Mouse (Mus musculus) adrenal gland, postnatal 4 days (tissue): ENCODE data around the gene Ank2. TPM values are rescaled to one million over a fixed set of nuclear protein-coding genes. Genes with fewer than 3 reads are reported as not detected.
A peak's percentile ranks its signal among the peaks of the same experiment; 100 is the strongest.

ENCODE experiments used
- DNase-seq, 2 experiments: peaks; one replicate each; pipeline ENCODE4 v3.0.0; 2021 to 2022; ENCODE audit warnings: low spot score in 2 of 2, mixed read lengths in 2 of 2
- long read RNA-seq, 2 experiments: library from polyadenylated mRNA; stranded (forward); transcript quantifications; one replicate each; pipeline ENCODE4 v2.0.0; 2021
- total RNA-seq, 2 experiments: library from RNA; stranded (reverse); gene quantifications; 2 replicates each; pipeline ENCODE4 v1.2.3; 2021

The Ank2 gene
- total RNA-seq, result 10 to 100 TPM; 91.4 to 93.0 TPM
- long read RNA-seq, experiment 1, partial matches to known transcripts, result 0 of 2 reads
- long read RNA-seq, experiment 1, other reads (novel, unspliced or antisense), result 1 of 2 reads
- long read RNA-seq, experiment 2, partial matches to known transcripts, result 6 of 12 reads
- long read RNA-seq, experiment 2, other reads (novel, unspliced or antisense), result 3 of 12 reads

DNA sequence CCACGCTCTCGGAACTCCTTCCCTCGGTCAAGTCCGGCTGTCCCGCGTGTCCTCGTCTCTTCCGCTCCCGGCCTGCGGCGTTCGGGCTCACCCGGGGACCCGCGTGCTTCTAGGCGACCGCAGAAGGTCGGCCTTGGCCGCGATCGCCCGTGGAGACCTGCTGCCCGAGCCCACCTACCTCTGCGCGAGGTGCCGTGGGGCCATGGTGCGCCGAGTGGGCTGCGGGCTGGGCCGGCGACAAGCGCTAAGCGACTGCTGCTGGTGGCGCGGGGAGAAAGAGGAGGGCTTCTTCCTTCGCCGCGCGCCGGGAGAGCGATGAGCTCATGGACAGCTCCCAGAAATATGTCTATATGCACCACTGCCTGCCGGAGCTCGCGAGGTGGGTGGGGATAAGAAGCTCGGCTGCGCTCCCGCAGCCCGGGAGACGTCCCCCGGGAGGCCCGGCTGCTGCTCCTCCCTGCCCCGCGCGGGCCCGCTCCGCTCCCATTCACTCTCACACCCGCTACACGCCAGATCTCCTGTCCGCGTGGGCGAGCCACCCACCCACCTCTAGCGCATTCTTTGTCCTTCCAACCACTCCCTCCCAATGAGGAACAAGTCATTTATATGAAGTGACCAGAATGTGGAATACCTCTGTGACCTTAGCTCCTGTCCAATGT is at the start of gene Ank2:
Gene Ank2, minus strand, starts transcription at position 609 of the 659 bp plus-strand sequence.
- peak; percentile 28 to 35 for DNase-seq

DNA sequence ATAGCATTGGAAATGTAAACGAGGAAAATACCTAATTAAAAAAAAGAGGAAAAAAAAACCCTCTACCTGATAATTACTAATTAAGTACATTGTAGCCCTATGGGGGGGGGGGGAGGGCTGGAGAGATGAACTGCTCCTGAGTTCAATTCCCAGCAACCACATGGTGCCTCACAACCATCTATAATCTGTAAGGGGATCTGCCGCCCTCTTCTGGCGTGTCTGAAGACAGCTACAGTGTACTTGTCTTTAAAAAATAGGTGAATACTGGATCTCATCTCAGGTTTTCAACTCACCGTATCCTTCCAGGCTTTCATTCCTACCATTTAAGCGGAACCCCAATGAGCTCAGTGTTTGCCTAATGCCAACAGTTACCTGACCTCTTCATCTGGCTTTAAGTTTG is 48.7 kb upstream of the Ank2 start:
- no peak for DNase-seq

DNA sequence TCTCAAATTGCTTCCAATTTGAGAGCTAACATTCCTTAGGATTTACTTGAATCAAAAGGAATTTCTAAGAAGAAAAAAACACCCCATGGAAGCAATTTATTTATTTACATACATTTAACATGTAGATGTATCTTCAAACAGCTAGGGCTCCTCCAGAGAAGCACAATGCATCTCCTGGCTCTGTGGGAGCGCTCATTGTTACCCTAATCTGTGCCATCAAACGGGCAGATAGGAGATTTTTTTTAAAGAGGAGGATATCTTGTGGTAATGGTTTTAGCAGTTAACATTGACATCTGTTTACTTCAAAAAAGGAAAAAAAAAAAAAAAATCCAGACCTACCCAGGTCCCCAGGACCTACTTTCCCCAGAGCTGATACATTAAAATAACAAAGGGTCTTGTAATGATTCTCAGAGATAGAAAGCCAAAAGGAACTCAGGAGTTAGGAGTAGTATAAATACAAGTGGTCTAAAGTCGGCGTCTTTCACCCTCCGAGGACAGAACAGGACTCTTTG is 45.5 kb upstream of the Ank2 start:
- no peak for DNase-seq

GRCm38 (mm10) chr3:127543976-127544375 is 44.8 kb upstream of the Ank2 start:
- DNase-seq, result no peak

DNA sequence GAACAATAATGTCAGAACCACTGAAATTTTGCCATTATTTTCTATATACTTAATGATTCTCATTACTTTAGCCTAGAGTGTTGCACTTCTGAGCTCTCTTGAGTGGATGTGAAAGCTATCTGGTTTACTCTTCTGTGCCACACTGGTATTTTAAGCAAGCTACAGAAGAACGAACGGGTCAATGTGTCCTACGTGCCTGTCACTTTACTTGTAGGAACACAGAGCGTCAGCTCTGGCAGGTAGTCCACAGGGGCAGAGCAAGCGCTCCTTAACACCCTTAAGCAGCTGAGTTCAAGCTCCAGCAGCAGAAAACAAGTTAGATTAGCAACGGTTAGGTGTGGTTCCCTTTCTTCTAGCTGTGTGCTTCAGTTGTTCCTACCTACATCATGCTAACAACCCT is 40.0 kb upstream of the Ank2 start:
- no peak for DNase-seq

DNA sequence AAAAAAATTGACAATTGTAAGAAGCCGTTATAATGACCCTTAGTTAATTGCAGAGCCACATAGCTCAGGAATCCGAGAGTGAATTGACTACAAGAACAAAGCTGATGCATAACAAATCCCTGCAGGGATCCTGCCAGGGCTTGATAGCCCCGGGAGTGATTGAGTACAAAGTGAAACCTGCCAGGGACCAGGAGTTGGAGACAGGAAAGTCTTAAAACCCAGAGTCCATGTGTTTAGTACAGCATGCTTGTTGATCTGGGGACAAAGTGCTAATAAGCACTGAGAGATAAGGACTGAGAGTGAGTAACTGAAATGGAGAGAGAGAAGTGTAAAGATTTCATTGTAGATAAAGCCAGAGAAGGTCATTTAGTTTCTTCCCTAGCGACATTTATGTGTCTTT is 31.1 kb upstream of the Ank2 start:
- DNase-seq, result no peak

GRCm38 (mm10) chr3:127529824-127530223 is 30.7 kb upstream of the Ank2 start:
- no peak for DNase-seq

- DNase-seq, result no peak
Observed at GRCm38 (mm10) chr3:127529210-127529609, 30.1 kb upstream of the Ank2 start.

DNA sequence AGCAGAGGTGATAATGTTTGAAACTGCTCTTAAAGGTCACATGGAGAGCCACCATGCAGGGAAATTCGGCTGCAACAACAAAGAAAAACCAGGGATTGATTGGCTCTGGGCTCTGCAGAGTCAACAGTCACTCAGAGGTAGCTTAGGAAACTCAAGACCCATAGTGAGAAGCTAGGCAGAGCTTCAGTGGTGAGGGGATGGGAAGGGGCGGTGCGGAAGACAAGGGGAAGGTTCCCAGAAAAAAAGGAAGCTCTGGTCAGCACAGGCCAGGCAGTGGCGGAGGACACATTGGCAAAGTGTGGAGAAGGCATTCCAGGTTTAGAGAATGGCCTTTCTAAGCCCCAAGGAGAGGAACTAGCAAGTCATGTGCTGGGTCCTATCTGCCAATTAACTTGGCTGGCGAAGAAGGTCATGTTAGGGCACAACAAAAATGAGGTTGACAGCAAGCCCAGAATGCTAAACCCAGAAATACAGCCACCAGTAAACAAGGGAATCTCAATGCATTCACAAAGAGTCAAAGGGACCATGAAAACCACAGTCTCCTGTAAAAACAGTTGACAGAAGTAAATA is 28.4 kb upstream of the Ank2 start:
- no peak for DNase-seq

DNA sequence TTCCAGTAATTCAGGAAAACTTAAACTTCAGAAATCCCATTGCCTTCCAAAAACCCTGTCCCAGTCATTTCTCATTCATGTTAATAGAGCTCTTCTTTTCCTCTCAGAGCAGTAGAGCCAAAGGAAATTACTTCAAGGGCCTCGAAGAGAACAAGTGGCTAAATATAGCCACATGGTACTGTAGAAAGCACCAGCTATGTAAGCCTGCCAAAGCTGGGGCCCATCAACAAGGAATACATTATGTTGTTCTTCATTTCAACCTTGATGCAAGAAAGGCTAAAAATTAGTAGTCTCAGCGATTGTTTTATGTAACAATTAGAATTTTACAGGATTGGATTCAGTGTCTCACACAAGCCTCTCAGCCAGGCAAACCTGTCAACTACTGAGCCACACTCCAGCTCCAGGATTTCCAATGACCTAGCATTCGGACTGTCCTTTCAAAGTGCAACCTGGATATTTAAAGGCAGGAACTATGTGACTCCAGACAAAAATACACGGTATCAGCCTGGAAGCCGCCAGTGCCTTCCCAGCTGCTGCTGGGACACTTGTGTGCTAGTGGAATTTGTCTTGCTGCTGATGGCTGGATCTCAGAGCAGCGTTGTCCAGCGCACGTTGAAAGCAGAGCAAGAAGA is 26.2 kb upstream of the Ank2 start:
- no peak for DNase-seq

DNA sequence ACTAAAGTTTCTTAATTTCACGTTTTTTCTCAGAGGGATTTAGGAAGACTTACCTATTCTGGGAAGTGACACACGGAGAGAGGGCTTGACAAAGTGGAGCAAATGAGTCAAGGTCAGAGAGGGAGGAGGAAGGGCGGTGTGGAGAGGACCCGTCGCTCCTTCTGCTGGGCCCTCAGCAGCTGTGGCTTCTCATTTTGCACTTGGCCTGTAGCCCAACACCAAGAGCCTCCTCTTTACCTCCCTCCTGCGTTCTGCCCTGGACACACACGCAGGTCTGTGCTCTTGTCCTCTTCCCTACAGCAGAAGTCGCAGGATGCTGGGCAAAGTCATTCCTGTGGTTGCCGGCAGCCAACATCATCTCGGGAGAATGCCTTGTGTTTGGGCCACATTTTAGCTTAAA is 22.0 kb upstream of the Ank2 start:
- no peak for DNase-seq

DNA sequence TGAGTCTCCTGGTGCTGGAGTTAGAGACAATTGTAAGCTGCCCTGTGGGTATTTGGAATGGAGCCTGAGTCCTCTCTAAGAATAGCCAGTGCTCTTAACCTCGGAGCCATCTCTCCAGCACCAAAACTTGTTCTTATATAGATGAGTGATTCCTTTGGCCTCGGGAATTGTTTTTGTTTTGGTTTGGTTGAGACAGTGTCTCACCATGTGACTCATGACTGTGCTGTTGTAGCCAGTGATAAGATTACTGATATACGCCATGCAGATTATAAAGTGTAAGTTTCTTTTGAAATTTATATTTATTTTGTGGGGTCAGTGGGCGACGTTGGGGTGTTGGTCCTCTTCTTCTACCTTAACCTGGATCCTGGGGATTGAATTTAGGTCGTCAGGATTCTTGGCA is 21.1 kb upstream of the Ank2 start:
- no peak for DNase-seq

GRCm38 (mm10) chr3:127515251-127515650 is 16.1 kb upstream of the Ank2 start:
- no peak for DNase-seq

GRCm38 (mm10) chr3:127513699-127514098 is 14.5 kb upstream of the Ank2 start:
- no peak for DNase-seq

DNA sequence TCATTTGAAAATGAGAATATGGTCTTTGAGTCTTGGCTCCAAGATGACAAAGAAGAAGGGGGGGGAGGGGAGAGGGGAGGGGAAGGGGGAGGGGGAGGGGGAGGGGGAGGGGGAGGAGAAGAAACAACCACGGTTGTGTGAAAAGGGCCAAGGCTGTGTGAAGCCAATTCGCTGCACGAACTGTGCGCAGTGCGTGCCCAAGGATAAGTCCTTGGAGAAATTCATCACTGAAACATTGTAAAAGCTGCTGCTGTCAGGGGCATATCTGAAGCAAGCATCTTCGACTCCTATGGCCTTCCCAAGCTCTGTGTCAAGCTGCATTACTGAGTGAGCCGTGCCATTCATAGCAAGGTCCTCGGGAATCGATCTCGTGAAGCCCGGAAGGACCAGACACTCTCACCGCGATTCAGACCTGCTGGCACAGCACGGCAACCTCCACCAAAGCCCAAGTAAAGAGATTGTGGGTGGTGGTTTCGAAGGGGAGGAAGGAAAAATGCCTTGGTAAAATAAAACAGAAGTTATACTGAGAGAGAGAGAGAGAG is 13.7 kb upstream of the Ank2 start:
- DNase-seq, result no peak

- DNase-seq, result no peak
Observed at GRCm38 (mm10) chr3:127511786-127512746, 12.9 kb upstream of the Ank2 start.

DNA sequence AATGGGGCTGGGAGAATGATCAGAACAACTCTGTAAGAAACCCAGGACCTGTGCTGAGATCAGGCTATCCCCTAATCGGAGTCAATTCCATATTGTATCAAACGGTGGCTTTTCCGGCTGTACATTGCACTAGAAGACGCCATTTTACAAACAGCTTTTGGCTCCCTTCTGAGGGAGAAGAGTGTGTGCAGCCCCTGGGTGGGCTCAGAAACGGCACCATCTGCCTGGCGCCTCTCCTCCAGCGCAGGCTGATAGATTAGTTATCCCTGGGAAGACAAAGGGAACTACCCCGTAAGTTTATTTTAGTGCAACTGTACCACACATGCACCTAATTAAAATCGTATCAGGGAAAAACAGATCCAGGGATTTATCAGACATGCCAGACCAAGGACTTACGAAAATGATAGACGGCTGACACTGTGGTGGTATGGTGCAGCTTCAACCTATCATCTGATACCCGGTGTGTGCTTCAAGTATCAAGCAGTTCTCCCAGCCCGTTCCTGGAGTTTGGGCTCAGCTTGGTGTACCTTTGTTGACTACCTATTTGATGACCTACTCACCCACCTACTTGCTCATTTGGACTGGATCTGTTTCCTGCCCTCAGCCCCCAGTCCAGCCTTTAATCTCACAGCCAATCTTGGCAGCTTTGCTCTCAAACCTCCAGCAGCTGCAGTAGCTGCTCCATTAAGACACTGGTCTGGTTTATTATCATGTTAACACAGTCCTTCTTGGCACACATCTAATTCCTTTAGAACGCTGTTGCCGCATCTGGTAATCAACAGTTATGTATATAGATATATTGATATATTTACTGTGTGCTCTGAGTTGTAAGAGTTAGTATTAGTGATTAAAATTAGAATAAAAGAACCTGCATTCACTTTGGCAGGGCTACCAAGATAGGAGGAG is 9.0 kb upstream of the Ank2 start:
- DNase-seq, result no peak

DNA sequence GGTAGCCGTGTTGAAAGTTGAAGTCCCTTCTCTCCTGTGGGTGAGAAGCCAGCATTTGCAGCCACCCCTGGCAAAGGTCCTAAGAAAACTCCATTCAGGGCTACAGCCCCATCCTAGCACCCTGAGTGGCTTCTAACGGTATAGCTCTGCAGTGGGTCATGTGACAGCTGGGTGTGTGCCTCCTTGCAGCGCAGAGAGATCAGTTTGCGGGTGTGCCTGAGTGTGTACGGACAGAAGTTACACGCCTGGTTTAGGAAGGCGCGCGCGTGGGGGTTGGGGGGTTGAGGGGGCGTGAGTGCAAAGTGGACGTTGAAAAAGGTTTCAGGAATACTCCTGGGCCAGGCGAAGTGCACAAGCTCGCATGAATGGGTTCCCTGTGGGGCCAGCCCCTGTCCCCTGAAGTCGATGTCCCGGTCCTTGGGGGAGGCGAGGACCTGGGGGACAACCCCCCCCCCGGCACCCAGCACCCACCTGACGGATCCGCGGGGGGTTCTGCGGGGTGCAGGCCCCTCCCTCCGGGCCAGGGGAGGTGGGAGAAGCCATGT is 881 bp downstream of the Ank2 start:
- no peak for DNase-seq

DNA sequence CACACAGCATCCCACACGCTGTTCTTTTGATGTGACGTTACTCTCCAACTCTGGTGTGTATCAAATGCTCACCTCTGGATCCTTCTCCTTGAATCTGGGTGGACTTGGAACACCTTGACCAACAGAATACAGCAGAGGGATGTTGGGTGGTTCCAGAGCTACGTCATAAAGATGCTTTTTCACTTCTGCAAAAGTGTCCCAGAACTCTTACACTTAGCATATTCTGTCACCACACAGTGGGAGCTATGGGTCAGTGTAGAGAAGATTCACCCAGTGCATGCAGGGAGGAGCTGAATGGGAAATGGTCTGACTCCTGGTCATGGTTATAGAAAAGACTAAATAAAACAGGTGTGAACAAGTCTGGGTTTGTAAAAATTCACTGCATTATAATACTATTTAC is 6.5 kb downstream of the Ank2 start:
- no peak for DNase-seq
